Mouse (Mus musculus) Patski (cell line): ENCODE data around the gene Nagpa. TPM values are rescaled to one million over a fixed set of nuclear protein-coding genes. Genes with fewer than 3 reads are reported as not detected.
A peak's percentile ranks its signal among the peaks of the same experiment; 100 is the strongest.

Experiments
- ATAC-seq: fragments of 100-300 bp; one replicate; pipeline ENCODE4 v1.8.0; 2021
- CTCF ChIA-PET: fragments of 350-600 bp; sonication (Branson Sonifier 250); formaldehyde crosslinking; loops from one replicate; lab custom pipeline; 2022; ENCODE audit warnings: inconsistent platforms; lab: Charles Lee
- POLR2A ChIA-PET: fragments of 350-600 bp; sonication (Branson Sonifier 250); formaldehyde crosslinking; loops from one replicate; lab custom pipeline; 2022; ENCODE audit warnings: antibody characterized with exemption, inconsistent platforms; lab: Charles Lee
- DNase-seq: peaks from one replicate; pipeline ENCODE4 v3.0.0-alpha.2; 2011; ENCODE audit warnings: low read depth, low spot score
- H3K27me3 ChIP-seq: fragments of 371-371 bp; one replicate; pipeline ENCODE4 v1.5.1; 2021
- CTCF ChIP-seq: fragments of 100-300 bp; IDR thresholded peaks from one replicate; pipeline ENCODE4 v1.5.1; 2021
- in situ Hi-C: fragments of 300-500 bp; cut with MboI; formaldehyde crosslinking; loops from 3 replicates; pipeline ENCODE4 v1.11.1; 2018; ENCODE audit warnings: low pct_unique_long_range_greater_than_20kb, mixed read lengths
- polyA plus RNA-seq: library from polyadenylated mRNA; unstranded; gene quantifications from one replicate; pipeline ENCODE4 v1.2.3, GENCODE M21; 2021

Gene Nagpa
- polyA plus RNA-seq, 1 experiment from 2014 or later: 20.2 TPM

DNA sequence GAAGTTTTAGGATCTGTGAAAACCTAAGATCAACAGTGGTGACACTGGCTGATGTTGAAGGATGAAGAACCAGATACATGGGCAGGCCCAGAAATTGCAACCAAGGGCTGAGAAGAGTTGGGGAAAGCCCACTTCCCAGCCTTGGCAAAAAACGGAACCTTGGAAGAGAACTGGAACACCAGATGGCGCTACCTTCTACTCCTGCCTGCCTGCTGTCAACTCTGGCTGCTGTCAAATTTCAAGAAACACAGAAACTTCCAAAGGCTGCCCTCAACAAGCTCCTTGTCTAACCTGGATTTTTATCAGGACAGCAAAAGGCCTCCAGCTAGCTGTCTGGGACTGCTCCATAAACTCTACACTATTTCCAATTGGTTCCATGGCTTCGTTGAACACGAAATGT, 1.1 kb downstream of the Nagpa start:
- ChIA-PET POLR2A (interaction anchor here (1.3 kb wide), 1 partner anchor 52 kb away, joined by 3 read pairs; no protein-coding TSS in a partner anchor), CTCF (interaction anchor here (0.8 to 2.5 kb wide), 8 partner anchors 14 to 140 kb away, joined by 3 to 10 read pairs (median 6); partner anchors contain the start of gene Alg1)
- H3K27me3 ChIP-seq: no peaks in the 10 kb centered on the region
- TF ChIP-seq CTCF: no peak
- in situ Hi-C loops: loop anchor here (5.0 to 10.0 kb wide), 2 partner anchors 35 to 262 kb away; no protein-coding TSS in a partner anchor
- DNase-seq (no peak), ATAC-seq (peak; percentile 40)

DNA sequence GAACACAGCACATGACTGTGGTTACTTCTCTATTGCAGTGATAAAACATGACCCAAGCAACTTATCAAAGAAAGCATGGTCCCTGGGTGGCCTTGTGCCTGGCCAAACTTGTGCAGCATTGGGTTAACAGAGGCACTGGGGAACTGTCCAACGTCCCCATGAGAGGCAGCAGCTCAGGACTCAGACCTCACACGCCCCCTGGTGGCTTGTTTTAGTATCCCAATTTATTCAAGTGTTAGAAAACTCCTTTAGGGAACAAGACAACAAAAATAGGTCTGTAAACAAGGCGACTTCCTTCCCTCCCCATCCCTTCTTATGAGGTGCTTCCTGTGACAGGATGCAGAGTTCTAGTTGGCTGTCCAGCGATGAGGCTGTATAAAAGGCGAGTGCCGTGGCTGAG, 8.7 kb downstream of the Nagpa start:
- in situ Hi-C loops: no loop called here
- H3K27me3 ChIP-seq: peaks cover 11% of the 10 kb centered on the region
- DNase-seq: no peak
- peak; percentile 73 for ATAC-seq
- ChIA-PET CTCF (interaction anchor here (0.7 to 0.8 kb wide), 2 partner anchors 17 to 35 kb away, joined by 3 read pairs; no protein-coding TSS in a partner anchor), POLR2A (no interaction called here)
- TF ChIP-seq CTCF: no peak

DNA sequence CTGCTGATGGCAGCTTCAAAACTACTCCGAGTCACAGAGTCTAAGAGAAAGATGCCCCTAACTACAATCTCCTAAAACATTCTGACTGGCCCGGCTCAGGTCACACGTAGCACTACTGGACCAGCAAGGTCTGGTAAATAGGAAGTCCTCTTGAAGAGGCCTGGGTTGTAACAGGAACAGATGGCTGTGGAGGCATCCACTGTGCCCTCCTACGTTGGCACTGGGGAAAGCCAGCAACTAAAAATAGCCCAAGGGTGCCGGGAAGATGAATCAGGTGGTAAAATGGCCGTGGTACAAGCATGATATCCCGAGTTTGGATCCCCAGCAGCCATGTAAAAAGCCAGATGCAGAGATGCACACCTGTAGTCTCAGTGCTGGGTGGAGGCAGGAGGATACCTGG, 17.6 kb downstream of the Nagpa start:
- TF ChIP-seq CTCF: no peak
- in situ Hi-C loops: no loop called here
- peaks cover 18% of the 10 kb centered on the region for H3K27me3 ChIP-seq
- ChIA-PET POLR2A (no interaction called here), CTCF (no interaction called here)
- no peak for ATAC-seq
- no peak for DNase-seq

DNA sequence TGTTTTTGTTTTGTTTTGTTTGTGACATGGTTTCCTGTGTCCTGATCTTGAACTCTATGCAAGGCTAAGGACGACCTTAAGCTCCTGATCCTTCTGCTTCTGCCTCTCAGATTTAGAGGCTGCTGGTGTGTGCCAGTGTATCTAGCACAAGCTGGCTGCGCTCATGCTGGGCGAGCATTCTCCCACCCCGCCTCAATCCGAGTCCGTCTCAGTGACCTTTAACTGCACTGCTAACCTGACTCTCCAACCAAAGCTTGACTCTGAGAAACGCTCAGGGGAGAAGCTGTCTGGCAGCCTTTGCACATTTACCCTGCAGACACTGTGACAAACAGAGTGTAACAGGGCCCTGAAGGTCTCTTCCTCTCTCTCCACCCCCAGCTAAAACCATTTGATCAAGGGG, 18.1 kb downstream of the Nagpa start:
- peaks cover 16% of the 10 kb centered on the region for H3K27me3 ChIP-seq
- ChIA-PET CTCF (no interaction called here), POLR2A (no interaction called here)
- in situ Hi-C loops: no loop called here
- ATAC-seq (no peak), DNase-seq (no peak)
- TF ChIP-seq CTCF: no peak

DNA sequence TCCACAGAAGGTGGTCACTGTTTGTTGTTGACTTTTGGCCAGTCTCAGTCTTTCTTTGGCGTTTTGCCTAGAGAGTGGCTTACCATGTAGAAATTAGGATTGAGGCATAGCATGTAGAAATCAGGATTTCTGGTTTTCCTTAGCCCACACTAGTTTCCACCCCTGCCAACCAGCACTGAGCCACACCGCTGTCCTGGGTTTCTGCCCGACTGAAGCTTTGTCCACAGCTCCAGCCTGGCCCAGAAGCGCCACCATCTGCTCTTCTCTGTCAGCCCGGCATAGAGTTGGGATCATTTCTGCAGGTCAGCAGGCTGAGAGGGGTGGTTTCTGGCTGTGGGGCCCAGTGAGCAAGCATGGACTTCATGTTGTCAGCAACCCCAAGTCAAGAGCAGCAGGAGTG, 18.9 kb downstream of the Nagpa start:
- no peak for TF ChIP-seq CTCF
- no peak for DNase-seq
- H3K27me3 ChIP-seq: peaks cover 14% of the 10 kb centered on the region
- ChIA-PET CTCF (no interaction called here), POLR2A (no interaction called here)
- in situ Hi-C loops: no loop called here
- ATAC-seq: no peak

DNA sequence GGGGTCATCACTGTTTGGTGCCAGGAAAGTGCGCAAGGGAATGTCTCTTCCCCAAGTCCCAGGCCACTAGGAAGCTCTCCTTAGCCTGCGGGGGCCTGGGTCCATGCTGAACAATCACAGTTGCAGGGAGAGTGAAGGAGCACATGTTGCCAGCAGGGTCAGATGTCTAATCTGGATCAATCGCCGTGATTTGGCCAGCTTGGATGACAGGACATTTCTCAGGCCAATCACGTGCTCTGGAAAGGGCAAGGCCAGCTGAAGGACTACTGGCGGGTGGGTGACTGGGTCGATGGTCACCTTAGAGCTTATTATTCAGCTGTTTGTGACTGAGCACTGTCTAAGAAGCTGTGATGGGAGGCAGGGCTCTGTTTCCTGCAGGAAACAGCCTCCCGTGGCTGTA, 19.7 kb downstream of the Nagpa start:
- TF ChIP-seq CTCF: no peak
- DNase-seq: no peak
- CTCF ChIA-PET: no interaction called here
- POLR2A ChIA-PET: no interaction called here
- H3K27me3 ChIP-seq: peaks cover 9% of the 10 kb centered on the region
- in situ Hi-C loops: no loop called here
- ATAC-seq: no peak

DNA sequence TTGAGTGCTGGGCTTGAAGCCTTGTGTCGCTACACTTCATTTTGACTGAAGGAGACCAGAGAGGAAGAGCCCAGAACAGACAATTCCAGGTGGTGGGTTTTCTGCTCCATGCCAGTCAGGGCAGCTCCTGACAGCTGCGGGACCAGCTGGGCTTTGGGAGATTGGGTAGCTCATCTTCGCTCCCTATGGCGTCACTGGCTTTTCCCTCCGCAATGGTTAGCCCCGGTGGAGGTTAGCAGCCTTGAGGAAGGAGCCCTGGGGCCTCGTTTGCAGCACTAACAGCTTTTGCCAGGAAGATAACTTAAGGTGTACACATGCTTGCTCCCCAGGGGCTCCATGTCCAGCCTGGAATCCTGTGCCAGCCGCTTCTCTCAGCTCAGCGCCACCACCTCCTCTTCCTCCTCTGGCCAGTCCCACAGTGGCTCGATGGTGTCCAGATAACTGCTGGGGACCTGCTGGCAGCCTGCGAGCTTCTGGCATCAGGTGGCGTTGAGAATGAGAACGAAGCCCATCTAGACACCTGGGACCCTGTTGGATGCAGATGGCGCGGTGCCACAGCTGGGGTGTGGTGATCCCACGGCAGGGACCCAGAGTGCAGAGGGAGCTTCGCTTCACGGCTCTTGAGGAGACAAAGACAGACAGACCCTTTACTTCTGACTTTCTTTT, 20.4 kb downstream of the Nagpa start:
- H3K27me3 ChIP-seq: peaks cover 9% of the 10 kb centered on the region
- ChIA-PET CTCF (no interaction called here), POLR2A (no interaction called here)
- no peak for DNase-seq
- in situ Hi-C loops: no loop called here
- TF ChIP-seq CTCF: no peak
- no peak for ATAC-seq

DNA sequence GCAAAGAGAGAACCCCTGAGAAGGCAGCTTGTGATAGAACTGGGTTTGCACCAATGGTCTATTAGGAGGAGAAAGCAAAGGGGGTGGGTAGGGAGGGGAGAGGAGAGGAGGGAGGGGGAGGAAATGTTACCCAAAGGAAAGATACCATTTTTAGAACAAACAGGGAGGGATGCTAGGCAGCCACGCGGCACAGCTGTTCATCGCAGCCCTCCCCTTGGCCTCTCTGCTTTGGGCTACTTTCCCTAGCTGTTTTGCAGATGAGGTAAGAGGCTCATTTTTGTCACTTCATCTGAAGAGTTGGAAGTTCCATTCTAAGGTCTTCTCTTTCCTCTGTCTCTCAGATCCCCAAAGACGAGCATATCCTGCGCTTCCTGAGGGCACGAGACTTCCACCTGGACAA, 31.2 kb downstream of the Nagpa start:
- CTCF ChIA-PET: no interaction called here
- TF ChIP-seq CTCF: no peak

DNA sequence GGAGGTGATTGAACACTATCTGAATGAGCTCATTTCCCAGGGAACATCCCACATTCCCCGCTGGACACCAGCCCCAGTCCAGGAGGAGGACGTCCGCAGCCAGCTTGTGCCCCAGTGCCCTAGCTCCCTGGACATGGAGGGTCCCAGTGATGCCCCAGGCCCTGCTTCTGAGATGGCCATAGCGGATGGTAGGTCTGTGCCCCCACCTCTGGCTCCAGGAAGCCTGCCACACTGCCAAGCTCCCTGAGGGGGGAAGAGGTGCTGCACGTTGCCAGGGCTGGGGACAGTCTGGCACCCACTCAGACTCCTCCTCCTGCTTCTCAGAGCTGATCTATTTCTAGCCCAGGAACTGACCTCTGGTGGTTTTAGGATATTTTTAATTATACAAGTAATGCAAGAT, 35.0 kb downstream of the Nagpa start:
- peaks cover 17% of the 10 kb centered on the region for H3K27me3 ChIP-seq
- ATAC-seq (no peak), DNase-seq (no peak)
- POLR2A ChIA-PET: interaction anchor here (0.8 kb wide), 1 partner anchor 11 kb away, joined by 3 read pairs; no protein-coding TSS in a partner anchor
- CTCF ChIA-PET: no interaction called here
- in situ Hi-C loops: no loop called here
- no peak for TF ChIP-seq CTCF

More for the DNA sequence above, 31.2 kb downstream of the Nagpa start:
- DNase-seq (no peak), ATAC-seq (no peak)
- in situ Hi-C loops: no loop called here
- H3K27me3 ChIP-seq: peaks cover 11% of the 10 kb centered on the region
- POLR2A ChIA-PET: no interaction called here

DNA sequence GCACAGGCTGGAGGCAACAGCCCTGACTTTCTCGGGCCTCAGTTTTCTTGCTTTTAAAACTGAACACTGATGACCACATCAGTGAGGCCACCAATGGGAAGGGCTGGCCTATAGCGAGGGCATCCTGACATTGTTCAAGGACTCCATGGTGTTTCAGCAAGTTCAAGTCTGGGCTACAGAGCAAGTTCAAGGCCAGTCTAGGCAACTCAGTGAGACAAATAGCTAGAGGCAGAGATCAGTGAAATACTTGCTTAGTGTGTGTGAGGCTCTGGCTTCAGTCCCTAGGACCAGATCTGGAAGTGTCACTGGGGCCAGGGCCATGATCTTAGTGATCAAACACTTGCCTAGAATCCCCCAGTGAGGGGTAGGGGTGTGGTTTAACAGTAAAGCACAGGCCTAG, 35.8 kb downstream of the Nagpa start:
- ChIA-PET POLR2A (no interaction called here), CTCF (no interaction called here)
- no peak for DNase-seq
- no peak for ATAC-seq
- H3K27me3 ChIP-seq: peaks cover 12% of the 10 kb centered on the region
- in situ Hi-C loops: no loop called here
- no peak for TF ChIP-seq CTCF

DNA sequence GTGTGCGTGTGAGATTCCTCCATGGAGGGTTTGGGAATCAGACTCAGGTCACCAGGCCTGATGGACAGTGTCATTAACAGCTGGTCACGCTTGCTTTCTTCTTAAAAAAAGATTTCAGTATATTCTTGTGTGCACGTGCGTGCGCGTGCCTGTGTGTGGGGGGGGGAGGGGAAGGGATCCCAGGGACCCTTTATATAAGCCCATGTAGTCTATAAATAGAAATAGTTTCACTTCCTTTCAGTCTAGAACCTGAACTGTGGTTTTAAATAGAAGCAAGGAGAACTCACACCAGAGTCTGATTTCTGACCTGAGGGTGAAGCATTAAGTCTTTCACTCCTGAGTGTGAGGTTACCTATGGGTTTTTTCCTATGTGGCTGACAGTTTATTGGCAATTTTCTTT, 39.5 kb downstream of the Nagpa start:
- TF ChIP-seq CTCF: no peak
- no peak for DNase-seq
- H3K27me3 ChIP-seq: peaks cover 13% of the 10 kb centered on the region
- in situ Hi-C loops: no loop called here
- ChIA-PET CTCF (no interaction called here), POLR2A (no interaction called here)
- no peak for ATAC-seq
